Mouse (Mus musculus) Patski (cell line): ENCODE measurements around the gene Mturn. TPM values are rescaled to one million over a fixed set of nuclear protein-coding genes. Genes with fewer than 3 reads are reported as not detected.

Experiments
- ATAC-seq: fragments of 100-300 bp; one replicate; pipeline ENCODE4 v1.8.0; 2021
- CTCF ChIA-PET: fragments of 350-600 bp; sonication (Branson Sonifier 250); formaldehyde crosslinking; loops from one replicate; lab custom pipeline; 2022; ENCODE audit warnings: inconsistent platforms; lab: Charles Lee
- POLR2A ChIA-PET: fragments of 350-600 bp; sonication (Branson Sonifier 250); formaldehyde crosslinking; loops from one replicate; lab custom pipeline; 2022; ENCODE audit warnings: antibody characterized with exemption, inconsistent platforms; lab: Charles Lee
- DNase-seq: peaks from one replicate; pipeline ENCODE4 v3.0.0-alpha.2; 2011; ENCODE audit warnings: low read depth, low spot score
- H3K27me3 ChIP-seq: fragments of 371-371 bp; one replicate; pipeline ENCODE4 v1.5.1; 2021
- CTCF ChIP-seq: fragments of 100-300 bp; IDR thresholded peaks from one replicate; pipeline ENCODE4 v1.5.1; 2021
- in situ Hi-C: fragments of 300-500 bp; cut with MboI; formaldehyde crosslinking; loops from 3 replicates; pipeline ENCODE4 v1.11.1; 2018; ENCODE audit warnings: low pct_unique_long_range_greater_than_20kb, mixed read lengths
- polyA plus RNA-seq: library from polyadenylated mRNA; unstranded; gene quantifications from one replicate; pipeline ENCODE4 v1.2.3, GENCODE M21; 2021

The Mturn gene
- 3.6 TPM for polyA plus RNA-seq

DNA sequence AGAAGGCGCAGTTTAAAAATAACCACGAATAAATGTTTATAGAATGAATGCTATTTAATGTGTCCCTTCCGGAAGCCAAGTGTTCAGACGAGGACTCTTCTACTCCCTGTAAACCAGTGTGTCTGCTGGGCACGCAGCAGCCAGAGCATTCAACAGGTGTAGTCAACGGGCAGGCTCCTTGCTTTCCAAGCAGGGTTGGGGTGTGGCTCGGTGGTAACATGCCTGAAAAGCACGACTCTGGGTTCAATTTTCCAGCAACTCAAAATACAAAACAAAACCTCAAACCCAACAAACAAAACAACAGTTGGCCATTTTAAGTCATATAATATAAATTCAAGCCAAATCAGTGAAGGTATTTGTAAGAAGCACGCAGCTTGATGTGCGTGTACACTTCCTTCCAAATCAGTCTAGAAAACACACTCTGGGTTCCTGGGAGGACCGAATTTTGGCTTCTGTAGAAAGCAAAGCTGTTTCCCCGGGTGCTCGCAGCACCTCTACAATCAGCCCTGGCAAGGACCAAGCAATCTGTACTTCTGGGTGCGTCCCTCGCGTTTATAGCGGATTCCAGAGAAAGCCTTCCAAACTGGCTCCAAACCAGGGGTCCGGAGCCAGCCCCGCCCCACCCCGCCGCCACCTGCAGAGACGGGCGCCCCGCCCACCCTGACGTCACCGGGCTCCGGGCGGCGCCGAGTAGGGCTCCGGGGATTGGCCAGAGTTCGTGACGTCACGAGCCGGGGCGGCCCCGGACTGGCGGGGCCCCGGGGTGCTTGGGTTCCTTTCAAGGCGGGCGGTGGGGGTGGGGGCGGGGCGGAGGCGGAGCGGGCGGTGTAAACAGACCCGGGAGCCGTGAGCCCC, at the start of gene Mturn:
Gene Mturn (plus strand): TSS at position 734 of the 855 bp plus-strand sequence.
- POLR2A ChIA-PET, result no interaction called here

DNA sequence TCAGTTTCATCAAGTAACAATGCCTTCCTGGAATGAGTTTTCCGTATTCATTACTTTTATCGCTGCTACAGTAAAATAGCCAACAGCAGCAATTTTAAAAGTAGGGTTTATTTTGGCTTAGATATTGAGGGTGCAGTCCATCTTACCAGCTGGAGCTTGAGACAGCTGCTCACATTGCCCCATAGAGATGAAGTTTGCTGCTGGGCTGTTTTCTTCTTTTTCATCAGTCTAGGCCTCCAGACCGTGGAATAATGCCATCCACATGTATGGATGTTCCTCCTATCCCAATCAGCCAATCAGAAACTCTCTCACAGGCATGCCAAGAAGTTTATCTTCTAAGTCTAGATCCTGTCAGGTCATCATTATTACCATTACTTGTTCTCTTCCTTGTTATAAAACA, 41.5 kb upstream of the Mturn start:
- in situ Hi-C loops, result no loop called here
- no peaks in the 10 kb centered on the region for H3K27me3 ChIP-seq
- DNase-seq (no peak), ATAC-seq (no peak)
- TF ChIP-seq CTCF, result no peak
- ChIA-PET CTCF (no interaction called here), POLR2A (no interaction called here)

More for the DNA sequence above, at the start of gene Mturn:
- peaks cover 11% of the 10 kb centered on the region for H3K27me3 ChIP-seq
- no peak for TF ChIP-seq CTCF
- peak; percentile 80 for ATAC-seq
- in situ Hi-C loops, result no loop called here
- DNase-seq, result no peak
- CTCF ChIA-PET, result no interaction called here

DNA sequence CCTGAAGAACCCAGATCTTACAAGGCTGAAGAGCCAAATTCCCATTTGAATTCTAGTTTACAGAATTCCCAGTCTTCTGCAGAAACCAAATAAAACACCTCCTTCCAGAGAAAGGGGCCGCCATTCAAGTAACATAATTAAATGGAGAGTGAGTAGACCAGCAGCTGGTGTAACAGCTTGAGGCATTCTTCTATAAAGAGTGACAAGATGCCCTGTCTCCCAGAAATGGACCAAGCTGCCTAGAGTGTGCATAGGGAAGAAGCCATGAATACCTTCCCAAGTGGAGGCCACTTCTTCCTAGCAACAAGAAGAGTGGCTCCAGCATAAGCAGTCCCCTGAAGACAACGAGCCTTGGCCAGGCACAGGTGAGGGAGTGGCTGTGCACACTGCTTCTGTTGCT, 39.5 kb upstream of the Mturn start:
- TF ChIP-seq CTCF, result no peak
- in situ Hi-C loops, result no loop called here
- H3K27me3 ChIP-seq, result no peaks in the 10 kb centered on the region
- no peak for DNase-seq
- no peak for ATAC-seq
- CTCF ChIA-PET, result no interaction called here
- POLR2A ChIA-PET, result no interaction called here

DNA sequence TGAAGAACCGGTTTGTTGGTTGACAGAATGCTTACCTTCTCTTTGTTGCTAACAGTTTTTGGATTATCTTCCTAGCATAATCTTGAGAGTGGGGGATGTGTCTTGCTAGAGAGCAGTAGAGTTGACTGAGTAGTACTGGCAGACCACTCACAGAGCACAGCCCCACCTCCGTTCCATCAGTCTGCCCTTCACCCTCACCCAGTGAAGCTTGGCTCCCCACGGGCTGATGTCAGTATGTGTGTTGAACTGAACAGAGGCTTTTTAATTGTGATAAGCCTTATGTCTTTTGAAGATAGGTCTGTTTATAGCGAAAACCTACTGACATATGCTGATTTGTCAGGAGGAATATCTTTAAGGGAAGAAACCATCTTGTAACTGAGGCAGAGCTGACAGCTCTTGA, 38.2 kb upstream of the Mturn start:
- in situ Hi-C loops, result no loop called here
- ChIA-PET POLR2A (interaction anchor here (0.6 kb wide), 1 partner anchor 29 kb away, joined by 4 read pairs; no protein-coding TSS in a partner anchor), CTCF (interaction anchor here (0.8 to 2.0 kb wide), 2 partner anchors 9 to 11 kb away, joined by 3 to 4 read pairs; no protein-coding TSS in a partner anchor)
- ATAC-seq (no peak), DNase-seq (no peak)
- no peaks in the 10 kb centered on the region for H3K27me3 ChIP-seq
- TF ChIP-seq CTCF, result no peak

DNA sequence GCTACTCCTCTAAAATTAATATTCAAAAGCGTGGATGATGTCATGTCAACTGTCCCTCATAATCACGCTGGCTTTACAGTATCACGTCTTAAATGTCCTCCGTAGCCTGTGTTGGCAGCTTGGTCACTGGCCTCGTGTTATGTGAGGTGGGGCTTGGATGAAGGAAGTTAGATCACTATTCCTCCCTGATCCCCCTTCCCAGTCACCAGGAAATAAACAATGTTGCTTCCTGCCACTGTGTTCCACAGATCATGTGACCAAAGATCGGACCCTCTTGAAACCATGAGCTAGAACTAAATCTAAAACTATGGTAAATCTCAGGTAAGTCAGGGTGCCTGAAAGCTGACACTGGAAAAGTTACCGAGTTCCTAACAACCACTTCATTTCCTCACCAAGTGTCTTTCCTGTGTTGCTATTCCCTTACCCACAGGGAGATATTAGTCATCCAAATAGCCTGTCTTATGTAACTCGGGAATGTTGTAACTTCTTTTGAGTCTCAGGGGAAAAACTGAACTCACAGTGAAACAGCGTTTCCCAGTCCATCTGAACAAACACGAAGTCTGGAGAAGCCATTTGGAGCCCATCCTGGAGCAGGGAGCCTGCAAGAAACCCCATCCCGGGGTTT, 25.8 kb upstream of the Mturn start:
- ChIA-PET CTCF (interaction anchor here (0.6 to 1.5 kb wide), 6 partner anchors 9 to 175 kb away, joined by 3 to 4 read pairs (median 3); partner anchors contain the start of gene Plekha8), POLR2A (no interaction called here)
- ATAC-seq (peak; percentile 67), DNase-seq (peak; percentile 61)
- no peaks in the 10 kb centered on the region for H3K27me3 ChIP-seq
- TF ChIP-seq CTCF, result no peak
- in situ Hi-C loops, result no loop called here

DNA sequence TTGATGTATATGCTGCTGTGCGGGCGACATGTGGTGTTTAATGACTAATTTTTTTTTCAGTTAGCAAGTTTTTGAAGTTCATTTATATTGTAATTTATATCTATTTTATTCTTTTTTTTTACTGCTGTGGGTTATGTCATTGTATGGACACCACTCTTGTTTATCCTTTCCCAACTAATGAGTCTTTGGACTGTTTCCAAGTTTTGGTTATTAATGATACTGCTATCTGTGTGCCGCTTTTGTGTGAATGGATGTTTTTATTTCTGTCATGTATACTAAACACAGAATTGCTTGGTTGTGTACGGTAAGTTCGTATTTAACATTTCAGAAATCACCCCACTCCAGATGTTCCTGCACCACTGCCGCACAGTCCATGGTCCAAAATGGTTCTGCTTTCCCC, 23.6 kb upstream of the Mturn start:
- in situ Hi-C loops, result no loop called here
- TF ChIP-seq CTCF, result no peak
- ATAC-seq (no peak), DNase-seq (no peak)
- H3K27me3 ChIP-seq, result no peaks in the 10 kb centered on the region
- ChIA-PET CTCF (no interaction called here), POLR2A (no interaction called here)

DNA sequence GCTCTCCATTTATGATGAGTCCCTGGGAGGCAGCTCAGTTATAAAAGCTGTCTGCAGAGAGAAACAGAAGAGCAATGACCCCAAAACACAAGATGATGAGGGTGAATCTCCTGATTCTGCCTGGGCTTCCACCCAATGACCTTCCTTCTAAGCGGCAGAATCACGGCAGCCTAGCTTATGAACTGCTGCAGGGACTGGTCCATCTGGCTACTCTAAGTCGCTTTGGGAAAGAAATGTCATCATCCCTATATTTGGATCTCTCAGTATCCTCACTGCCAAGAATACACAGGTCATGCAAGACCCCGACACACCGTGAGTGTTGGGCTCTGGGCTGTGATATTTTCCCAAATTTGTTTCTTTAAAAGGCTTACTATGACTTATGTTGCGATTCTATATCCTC, 11.6 kb upstream of the Mturn start:
- no peak for DNase-seq
- ChIA-PET CTCF (no interaction called here), POLR2A (no interaction called here)
- no peak for ATAC-seq
- peaks cover 8% of the 10 kb centered on the region for H3K27me3 ChIP-seq
- in situ Hi-C loops, result no loop called here
- no peak for TF ChIP-seq CTCF

DNA sequence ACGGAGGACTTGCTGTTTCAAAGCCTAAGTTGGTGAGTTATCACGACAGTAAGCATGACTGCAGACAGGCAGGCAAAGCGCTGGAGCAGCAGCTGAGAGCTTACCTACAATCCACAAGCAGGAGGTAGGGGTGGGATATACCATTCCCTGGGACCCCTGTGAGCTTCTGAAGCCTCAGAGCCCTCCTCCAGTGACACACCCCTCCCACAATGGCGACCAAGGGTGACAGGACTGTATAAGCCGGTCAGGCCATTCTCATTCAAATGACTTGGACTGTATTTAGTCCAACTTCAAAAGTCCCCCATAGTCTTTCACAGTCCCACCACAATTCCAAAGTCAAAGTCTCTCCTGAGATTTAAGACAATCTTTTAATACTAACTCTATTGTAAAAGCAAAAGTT, 8.5 kb upstream of the Mturn start:
- CTCF ChIA-PET, result interaction anchor here (1.7 kb wide), 1 partner anchor 22 kb away, joined by 4 read pairs; no protein-coding TSS in a partner anchor
- in situ Hi-C loops, result no loop called here

DNA sequence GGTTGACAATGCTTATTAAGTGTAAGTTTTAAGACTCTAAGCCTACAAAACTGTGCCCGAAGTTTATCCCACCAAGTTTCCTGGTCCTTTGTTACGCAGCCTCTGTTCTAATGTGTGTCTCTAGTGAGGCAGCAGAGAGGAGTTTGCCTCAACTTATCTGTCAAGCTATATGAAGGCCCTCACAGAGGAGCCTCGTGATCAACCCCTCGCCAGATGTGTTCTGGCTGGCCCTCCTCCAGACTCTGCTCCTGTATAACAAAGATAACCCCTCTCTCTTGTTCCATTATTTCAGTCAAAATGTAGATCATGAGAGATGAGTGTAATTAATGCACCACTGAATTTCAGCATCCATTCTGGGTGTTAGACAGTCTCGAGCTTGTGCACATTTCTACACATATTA, 1.7 kb upstream of the Mturn start:
- no peak for ATAC-seq
- H3K27me3 ChIP-seq, result peaks cover 16% of the 10 kb centered on the region
- CTCF ChIA-PET, result no interaction called here
- POLR2A ChIA-PET, result no interaction called here
- in situ Hi-C loops, result no loop called here
- TF ChIP-seq CTCF, result no peak
- no peak for DNase-seq

More for the DNA sequence above, 8.5 kb upstream of the Mturn start:
- TF ChIP-seq CTCF, result no peak
- POLR2A ChIA-PET, result no interaction called here
- DNase-seq, result no peak
- no peak for ATAC-seq
- H3K27me3 ChIP-seq, result peaks cover 17% of the 10 kb centered on the region

DNA sequence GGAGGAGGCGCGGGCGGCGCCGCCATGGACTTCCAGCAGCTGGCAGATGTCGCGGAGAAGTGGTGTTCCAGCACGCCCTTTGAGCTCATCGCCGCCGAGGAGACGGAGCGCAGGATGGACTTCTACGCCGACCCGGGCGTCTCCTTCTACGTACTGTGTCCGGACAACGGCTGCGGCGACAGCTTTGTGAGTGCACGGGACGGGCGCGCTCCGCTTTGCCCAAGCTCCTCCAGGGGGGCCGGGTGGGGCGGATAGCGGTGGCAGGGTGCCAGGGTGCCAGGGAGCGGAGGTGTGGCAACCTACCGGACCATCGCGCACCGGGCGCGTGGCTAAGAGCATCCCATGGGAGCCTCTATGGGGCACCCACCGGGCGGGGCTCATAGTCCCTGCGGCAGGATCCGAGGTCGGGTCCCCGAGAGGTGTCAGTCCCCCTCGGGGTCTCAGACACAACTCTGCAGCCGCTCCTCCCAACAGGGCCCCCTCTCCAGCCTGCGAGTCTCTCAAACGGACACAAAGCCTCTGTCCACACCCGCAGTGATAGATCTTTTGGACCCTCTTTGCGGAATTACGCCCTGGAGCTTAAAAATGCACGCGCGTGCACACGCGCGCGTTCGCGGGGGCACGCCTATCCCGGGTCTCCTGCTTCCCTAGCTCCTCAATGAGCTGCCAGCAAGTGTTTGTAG, 463 bp downstream of the Mturn start:
- no peak for TF ChIP-seq CTCF
- ChIA-PET CTCF (no interaction called here), POLR2A (no interaction called here)
- ATAC-seq (peak; percentile 34), DNase-seq (no peak)
- peaks cover 11% of the 10 kb centered on the region for H3K27me3 ChIP-seq
- in situ Hi-C loops, result no loop called here

DNA sequence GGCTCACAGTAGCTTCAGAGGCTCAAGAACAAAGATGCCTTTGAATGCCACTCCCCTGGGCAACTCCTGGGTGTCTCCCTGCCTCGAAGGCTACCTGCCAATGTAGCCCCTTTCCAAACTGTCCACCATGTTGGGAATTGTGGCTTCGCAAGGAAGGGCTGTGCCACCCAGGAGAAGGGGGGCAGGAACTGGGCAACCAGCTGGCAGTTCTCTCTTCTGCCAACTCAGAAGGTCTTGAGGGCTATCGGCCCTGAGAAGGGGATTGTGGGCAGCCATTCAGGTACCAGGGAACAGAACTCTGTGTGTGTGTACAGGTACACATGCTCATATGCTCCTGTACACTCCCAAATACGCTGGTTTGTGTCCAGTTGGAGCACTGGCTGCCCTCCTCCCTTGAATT, 2.7 kb downstream of the Mturn start:
- ChIA-PET POLR2A (no interaction called here), CTCF (no interaction called here)
- in situ Hi-C loops, result no loop called here
- TF ChIP-seq CTCF, result no peak
- no peak for ATAC-seq
- peaks cover 5% of the 10 kb centered on the region for H3K27me3 ChIP-seq
- no peak for DNase-seq
